In the genomic region with DNA sequence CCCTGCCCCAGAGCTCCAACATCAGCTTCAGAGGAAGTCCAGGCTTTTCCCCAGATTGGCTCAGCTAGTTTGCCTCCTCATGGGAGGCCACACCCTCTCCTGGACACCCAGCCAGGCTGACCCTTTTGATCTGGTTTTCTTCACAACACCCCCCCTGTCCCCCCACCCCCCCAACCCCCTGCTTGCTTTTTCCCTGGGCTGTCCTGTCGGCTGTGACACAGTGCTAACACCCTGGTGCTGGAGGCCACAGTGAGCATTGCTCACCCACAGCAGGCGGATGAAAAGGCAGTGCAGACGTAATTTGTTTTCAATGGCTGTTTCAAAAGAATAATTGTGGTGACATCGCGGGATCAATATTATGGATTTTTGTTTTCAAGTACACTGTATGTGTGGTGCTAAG, we compare ENCODE assay signal across 13 mouse cellular contexts.
DNase-seq lines count a peak whose midpoint lies in the region; ATAC-seq lines count a peak whose summit lies in the region.
"Had no signal": no experiment of that assay in that cellular context is flagged by ENCODE, and none has a peak within 500 bp of the region (broad histone marks: within the 10 kb centered on the region; RNA-seq: fewer than 3 reads in every experiment).

No protein-coding gene starts in this region.

- ATAC-seq in forebrain, embryonic 11.5 days (replicated peaks; ENCODE audit: low FRiP score): peak; percentile 49; the same call in 1 of the 2 replicates
- ATAC-seq in forebrain, embryonic 14.5 days: no peak
- ATAC-seq in lung, embryonic 15.5 days (ENCODE audit: borderline replicate concordance, extremely low read depth, low FRiP score, low TSS enrichment): peak; percentile 36; the same call in 1 of the 2 replicates
- ATAC-seq in hindbrain, embryonic 13.5 days (ENCODE audit: low FRiP score): peak; percentile 31; the same call in 1 of the 2 replicates
- peak; percentile 51 for ATAC-seq in midbrain, embryonic 15.5 days (replicated peaks)
- ATAC-seq in granulocyte monocyte progenitor cell, adult 5-6 weeks (replicated peaks; ENCODE audit: poor library complexity, severe bottlenecking): no peak

- no peaks in the 10 kb centered on the region for H3K9me3 ChIP-seq in forebrain, embryonic 11.5 days (ENCODE audit: control insufficient read depth, low read length)
- H3K9me3 ChIP-seq in forebrain, embryonic 14.5 days (replicated peaks; ENCODE audit: control insufficient read depth, low read length): no peaks in the 10 kb centered on the region
- H3K9me3 ChIP-seq in lung, embryonic 15.5 days: no peaks in the 10 kb centered on the region
- no peaks in the 10 kb centered on the region for H3K9me3 ChIP-seq in hindbrain, embryonic 13.5 days
- no peaks in the 10 kb centered on the region for H3K9me3 ChIP-seq in midbrain, embryonic 15.5 days
- H3K9me3 ChIP-seq: heart, embryonic 13.5 days; limb, embryonic 15.5 days had no signal

- no peak overlapping the region for H3K4me2 ChIP-seq in forebrain, embryonic 11.5 days (ENCODE audit: low read depth, low read length, severe bottlenecking)
- no peak overlapping the region for H3K4me2 ChIP-seq in forebrain, embryonic 14.5 days (ENCODE audit: low read length)
- no peak overlapping the region for H3K4me2 ChIP-seq in lung, embryonic 15.5 days
- no peak overlapping the region for H3K4me2 ChIP-seq in hindbrain, embryonic 13.5 days
- no peak overlapping the region for H3K4me2 ChIP-seq in midbrain, embryonic 15.5 days
- H3K4me2 ChIP-seq: heart, embryonic 13.5 days; limb, embryonic 15.5 days had no signal

- H3K27ac ChIP-seq in forebrain, embryonic 11.5 days (ENCODE audit: low read depth, low read length): no peak overlapping the region
- no peak overlapping the region for H3K27ac ChIP-seq in forebrain, embryonic 14.5 days (ENCODE audit: low read depth, low read length)
- no peak overlapping the region for H3K27ac ChIP-seq in lung, embryonic 15.5 days
- no peak overlapping the region for H3K27ac ChIP-seq in hindbrain, embryonic 13.5 days
- H3K27ac ChIP-seq in midbrain, embryonic 15.5 days: no peak overlapping the region
- H3K27ac ChIP-seq: heart, embryonic 13.5 days; layer of hippocampus, adult 2 months; limb, embryonic 15.5 days had no signal

- no peak overlapping the region for H3K4me3 ChIP-seq in forebrain, embryonic 11.5 days (ENCODE audit: low read depth, low read length)
- no peak overlapping the region for H3K4me3 ChIP-seq in forebrain, embryonic 14.5 days (ENCODE audit: low read depth, low read length)
- no peak overlapping the region for H3K4me3 ChIP-seq in lung, embryonic 15.5 days
- H3K4me3 ChIP-seq in hindbrain, embryonic 13.5 days: no peak overlapping the region
- no peak overlapping the region for H3K4me3 ChIP-seq in midbrain, embryonic 15.5 days
- H3K4me3 ChIP-seq: heart, embryonic 13.5 days; layer of hippocampus, adult 2 months; limb, embryonic 15.5 days had no signal

- DNase-seq in forebrain, embryonic 11.5 days (ENCODE audit: low spot score): no peak
- DNase-seq in forebrain, embryonic 14.5 days (ENCODE audit: low spot score): no peak
- no peak for DNase-seq in lung, postnatal 25 days (ENCODE audit: low spot score)
- DNase-seq in cerebellum, postnatal 4 days (ENCODE audit: low spot score in 2 of 2): no peak
- DNase-seq: cerebellum, adult 8-10 months; kidney, adult 8-10 months had no signal

- WGBS in forebrain, embryonic 11.5 days: 42% methylated on average over 5 of the region's 5 CpGs
- 26% methylated on average over 5 of the region's 5 CpGs for WGBS in forebrain, embryonic 14.5 days
- WGBS in lung, embryonic 15.5 days: 34% methylated on average over 5 of the region's 5 CpGs
- WGBS in hindbrain, embryonic 13.5 days: 35% methylated on average over 5 of the region's 5 CpGs
- 38% methylated on average over 5 of the region's 5 CpGs for WGBS in midbrain, embryonic 15.5 days

- H3K4me1 ChIP-seq in forebrain, embryonic 11.5 days (replicated peaks; ENCODE audit: control insufficient read depth, insufficient read depth, low read length): peaks cover 6% of the 10 kb centered on the region
- H3K4me1 ChIP-seq in forebrain, embryonic 14.5 days (ENCODE audit: control insufficient read depth, insufficient read depth, low read length): peaks cover 12% of the 10 kb centered on the region; the same call in 1 of the 2 replicates
- H3K4me1 ChIP-seq in lung, embryonic 15.5 days: peaks cover 43% of the 10 kb centered on the region
- H3K4me1 ChIP-seq in hindbrain, embryonic 13.5 days (replicated peaks): peaks cover 29% of the 10 kb centered on the region
- peaks cover 13% of the 10 kb centered on the region for H3K4me1 ChIP-seq in midbrain, embryonic 15.5 days

- H3K36me3 ChIP-seq in forebrain, embryonic 11.5 days (ENCODE audit: control insufficient read depth, insufficient read depth, low read length): no peaks in the 10 kb centered on the region
- no peaks in the 10 kb centered on the region for H3K36me3 ChIP-seq in forebrain, embryonic 14.5 days (ENCODE audit: control insufficient read depth, insufficient read depth, low read length)
- no peaks in the 10 kb centered on the region for H3K36me3 ChIP-seq in lung, embryonic 15.5 days
- H3K36me3 ChIP-seq in hindbrain, embryonic 13.5 days: no peaks in the 10 kb centered on the region
- H3K36me3 ChIP-seq in midbrain, embryonic 15.5 days (replicated peaks): no peaks in the 10 kb centered on the region
- H3K36me3 ChIP-seq: heart, embryonic 13.5 days; limb, embryonic 15.5 days had no signal

- H3K9ac ChIP-seq in forebrain, embryonic 11.5 days (ENCODE audit: low read length): no peak overlapping the region
- H3K9ac ChIP-seq in forebrain, embryonic 14.5 days (ENCODE audit: low read length): no peak overlapping the region
- no peak overlapping the region for H3K9ac ChIP-seq in lung, embryonic 15.5 days
- H3K9ac ChIP-seq in hindbrain, embryonic 13.5 days: no peak overlapping the region
- H3K9ac ChIP-seq in midbrain, embryonic 15.5 days: no peak overlapping the region
- H3K9ac ChIP-seq: heart, embryonic 13.5 days; limb, embryonic 15.5 days had no signal

- H3K27me3 ChIP-seq in forebrain, embryonic 11.5 days (ENCODE audit: control insufficient read depth, insufficient read depth, low read length): no peaks in the 10 kb centered on the region
- no peaks in the 10 kb centered on the region for H3K27me3 ChIP-seq in forebrain, embryonic 14.5 days (replicated peaks; ENCODE audit: control insufficient read depth, insufficient read depth, low read length)
- H3K27me3 ChIP-seq in lung, embryonic 15.5 days: no peaks in the 10 kb centered on the region
- no peaks in the 10 kb centered on the region for H3K27me3 ChIP-seq in hindbrain, embryonic 13.5 days
- no peaks in the 10 kb centered on the region for H3K27me3 ChIP-seq in midbrain, embryonic 15.5 days (replicated peaks)
- H3K27me3 ChIP-seq: heart, embryonic 13.5 days; limb, embryonic 15.5 days had no signal

Comparison
In these comparisons a context has a peak if more than half of its experiments do, and no peak if none do; other contexts are left out.
1. ATAC-seq: peak in forebrain, embryonic 11.5 days (single experiment), lung, embryonic 15.5 days (single experiment), hindbrain, embryonic 13.5 days (single experiment) and midbrain, embryonic 15.5 days (single experiment); none in forebrain, embryonic 14.5 days (single experiment) and granulocyte monocyte progenitor cell, adult 5-6 weeks (single experiment).